Mouse (Mus musculus) spleen, adult 2 months (tissue): ENCODE data around the gene March1. TPM values are rescaled to one million over a fixed set of nuclear protein-coding genes. Genes with fewer than 3 reads are reported as not detected.
A peak's percentile ranks its signal among the peaks of the same experiment; 100 is the strongest.

Source experiments
- DNase-seq, 2 experiments: peaks; one replicate each; pipeline versions ENCODE4 v3.0.0 to v3.0.0-alpha.2; 2012 to 2021; ENCODE audit warnings: low spot score in 2 of 2, low read depth in 1 of 2
- H3K27ac ChIP-seq: fragments of 200-500 bp; 2 replicates; pipeline ENCODE4 v1.5.1; 2012; ENCODE audit warnings: low read length, inconsistent platforms; ENCODE audit not compliant: insufficient read depth
- H3K27me3 ChIP-seq: fragments of 200-500 bp; 2 replicates; pipeline ENCODE4 v1.6.1; 2012; ENCODE audit warnings: mild to moderate bottlenecking, moderate library complexity, low read length, inconsistent platforms; ENCODE audit not compliant: control insufficient read depth, insufficient read depth
- H3K36me3 ChIP-seq: fragments of 200-500 bp; 2 replicates; pipeline ENCODE4 v1.6.1; 2012; ENCODE audit warnings: mild to moderate bottlenecking, low read length, inconsistent platforms; ENCODE audit not compliant: control insufficient read depth, insufficient read depth
- H3K4me1 ChIP-seq: fragments of 200-500 bp; 2 replicates; pipeline ENCODE4 v1.6.1; 2011; ENCODE audit warnings: inconsistent platforms; ENCODE audit not compliant: control insufficient read depth, insufficient read depth, insufficient read length
- H3K4me3 ChIP-seq: fragments of 200-500 bp; 2 replicates; pipeline ENCODE4 v1.5.1; 2011; ENCODE audit warnings: mild to moderate bottlenecking, inconsistent platforms; ENCODE audit not compliant: insufficient read depth, insufficient read length; ENCODE audit errors: extremely low read depth
- CTCF ChIP-seq: fragments of 200-500 bp; IDR thresholded peaks from 2 replicates; pipeline ENCODE4 v1.5.1; 2011; ENCODE audit warnings: mild to moderate bottlenecking, inconsistent platforms; ENCODE audit not compliant: insufficient read depth, insufficient read length, insufficient replicate concordance; ENCODE audit errors: extremely low read depth
- POLR2A ChIP-seq: fragments of 200-500 bp; IDR thresholded peaks from 2 replicates; pipeline ENCODE4 v1.6.1; 2011; ENCODE audit warnings: low read depth, low read length, inconsistent platforms
- WGBS: fragments of 180-500 bp; shearing (Covaris S2); methylation state at CpG from one replicate; pipeline ENCODE4 v1.1.7; 2018; 5-methylcytosine and 5-hydroxymethylcytosine counted together
- polyA plus RNA-seq: library from polyadenylated mRNA; depleted of rRNA; stranded (reverse); fragments of >200 nt; gene quantifications from 2 replicates; pipeline ENCODE4 v1.2.3, GENCODE M21; 2012

Gene March1
- polyA plus RNA-seq, 1 experiment: 12.7 TPM

DNA sequence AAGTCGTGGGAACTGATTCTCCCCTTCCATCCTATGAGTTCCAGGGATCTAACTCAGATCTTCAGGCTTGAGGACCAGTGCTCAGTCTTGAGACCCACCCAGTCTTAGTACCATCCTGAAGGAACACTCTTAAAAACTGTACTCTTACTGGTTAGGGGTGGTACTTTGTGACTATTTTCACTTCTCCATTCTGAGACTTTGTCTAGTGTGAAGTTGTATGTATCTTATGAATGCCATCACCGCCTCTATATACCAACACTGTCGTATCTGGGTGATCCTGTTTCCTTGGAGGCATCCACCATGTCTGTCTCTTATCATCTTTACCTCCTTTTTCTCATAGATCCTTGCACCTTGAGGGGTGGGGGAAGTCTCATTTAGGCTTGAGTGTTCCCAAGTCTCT lies 714.5 kb downstream of the March1 start:
- Histone ChIP-seq H3K36me3 (no peaks in the 10 kb centered on the region), H3K27me3 (no peaks in the 10 kb centered on the region), H3K4me1 (peaks cover 14% of the 10 kb centered on the region), H3K4me3 (no peak overlapping the region), H3K27ac (peak overlapping the region; percentile 75)
- TF ChIP-seq CTCF (no peak), POLR2A (no peak)
- 43% methylated on average over 3 of the region's 3 CpGs for WGBS
- peak in 1 of 2 experiments; percentile 21 for DNase-seq

DNA sequence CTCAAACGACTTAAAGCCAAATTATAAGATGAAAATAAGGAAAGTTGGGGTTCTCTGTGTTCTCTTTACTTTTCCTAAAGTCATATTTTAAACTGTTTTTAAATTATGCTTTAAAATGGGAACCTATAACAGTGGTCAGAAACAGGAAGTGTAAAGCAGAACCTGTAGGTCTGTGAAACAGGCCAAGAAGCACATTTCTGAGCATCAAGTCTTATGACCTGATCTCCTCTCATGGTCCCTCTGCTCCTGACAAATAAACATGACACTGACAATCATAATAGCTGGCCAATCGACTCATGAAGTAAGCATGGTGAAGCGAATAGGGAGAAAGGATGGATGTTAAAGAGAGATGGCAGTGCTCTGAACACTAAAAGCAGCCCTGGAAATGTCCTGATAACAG lies 716.6 kb downstream of the March1 start:
- peaks cover 25% of the 10 kb centered on the region for H3K4me1 ChIP-seq

GRCm38 (mm10) chr8:66339551-66339950 lies 721.9 kb downstream of the March1 start:
- TF ChIP-seq POLR2A: no peak; the same call in 1 of the 2 replicates
- TF ChIP-seq CTCF: no peak
- 48% methylated on average over 3 of the region's 3 CpGs for WGBS
- DNase-seq: peak in 1 of 2 experiments; percentile 18
- Histone ChIP-seq H3K4me1 (peaks cover 22% of the 10 kb centered on the region), H3K36me3 (no peaks in the 10 kb centered on the region), H3K27me3 (no peaks in the 10 kb centered on the region), H3K4me3 (no peak overlapping the region), H3K27ac (peak overlapping the region; percentile 80)

More for the DNA sequence above, 716.6 kb downstream of the March1 start:
- Histone ChIP-seq H3K27ac (peak overlapping the region; percentile 80), H3K4me3 (no peak overlapping the region), H3K36me3 (no peaks in the 10 kb centered on the region), H3K27me3 (no peaks in the 10 kb centered on the region)
- 15% methylated on average over 3 of the region's 3 CpGs for WGBS
- no peak for TF ChIP-seq CTCF
- TF ChIP-seq POLR2A: no peak
- peak; percentile 22 to 43 for DNase-seq

DNA sequence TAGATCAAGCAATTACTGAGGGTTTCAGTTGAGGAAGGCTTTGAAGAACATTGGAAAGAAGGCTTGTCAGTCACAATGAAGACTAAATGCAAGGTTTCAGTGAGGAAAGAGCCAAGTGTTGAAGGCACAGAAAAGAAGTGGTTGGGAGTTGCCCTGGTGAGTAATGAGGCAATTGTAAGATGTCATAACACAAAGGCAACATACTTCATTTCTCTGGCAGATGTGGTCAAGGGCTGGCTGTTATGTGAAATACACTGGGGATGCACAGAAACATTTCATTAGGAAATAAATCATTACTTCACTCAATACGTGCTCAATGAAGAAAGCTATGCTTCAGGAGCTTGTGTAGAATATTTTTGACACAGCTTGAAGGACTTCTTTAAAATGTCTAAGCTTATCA lies 725.2 kb downstream of the March1 start:
- TF ChIP-seq POLR2A (no peak), CTCF (no peak)
- Histone ChIP-seq H3K4me1 (peaks cover 13% of the 10 kb centered on the region; the same call in 1 of the 2 replicates), H3K27ac (no peak overlapping the region), H3K4me3 (no peak overlapping the region), H3K27me3 (no peaks in the 10 kb centered on the region), H3K36me3 (no peaks in the 10 kb centered on the region)
- WGBS: 80% methylated on average over 1 of the region's 1 CpGs
- DNase-seq: no peak

GRCm38 (mm10) chr8:66362882-66363801 lies 745.4 kb downstream of the March1 start:
- TF ChIP-seq POLR2A: no peak
- no peak for TF ChIP-seq CTCF
- no peaks in the 10 kb centered on the region for H3K27me3 ChIP-seq
- DNase-seq: no peak
- H3K4me1 ChIP-seq: no peaks in the 10 kb centered on the region
- WGBS: 84% methylated on average over 5 of the region's 5 CpGs
- H3K36me3 ChIP-seq: no peaks in the 10 kb centered on the region
- H3K27ac ChIP-seq: no peak overlapping the region
- no peak overlapping the region for H3K4me3 ChIP-seq

- TF ChIP-seq CTCF: no peak
- TF ChIP-seq POLR2A: no peak
- no peak overlapping the region for H3K4me3 ChIP-seq
- WGBS: 92% methylated on average over 4 of the region's 4 CpGs
- H3K27me3 ChIP-seq: no peaks in the 10 kb centered on the region
- no peak for DNase-seq
- H3K4me1 ChIP-seq: no peaks in the 10 kb centered on the region
- peaks cover 1% of the 10 kb centered on the region; the same call in 1 of the 2 replicates for H3K36me3 ChIP-seq
- H3K27ac ChIP-seq: no peak overlapping the region
Observed at GRCm38 (mm10) chr8:66383694-66384373, 766.1 kb downstream of the March1 start.
